Mouse (Mus musculus) T-helper 17 cell (primary cell): ENCODE measurements around the gene F2.

Source experiments
- in situ Hi-C, 2 experiments: fragments of 300-600 bp; cut with MboI, MseI; formaldehyde crosslinking; loops; 1 replicate in 1 of 2; 2 replicates in 1 of 2; pipeline ENCODE4 v1.15.1; 2025; ENCODE audit warnings: high pct_unique_total_duplicates in 2 of 2

The F2 gene

GRCm38 (mm10) chr2:91636229-91636628, at the start of gene F2:
TSS of gene F2 (minus strand) at chr2:91636414.
- in situ Hi-C loops = loop anchor here in 1 of 2 experiments (25.0 kb wide), 1 partner anchor 349 kb away; no protein-coding TSS in a partner anchor

DNA sequence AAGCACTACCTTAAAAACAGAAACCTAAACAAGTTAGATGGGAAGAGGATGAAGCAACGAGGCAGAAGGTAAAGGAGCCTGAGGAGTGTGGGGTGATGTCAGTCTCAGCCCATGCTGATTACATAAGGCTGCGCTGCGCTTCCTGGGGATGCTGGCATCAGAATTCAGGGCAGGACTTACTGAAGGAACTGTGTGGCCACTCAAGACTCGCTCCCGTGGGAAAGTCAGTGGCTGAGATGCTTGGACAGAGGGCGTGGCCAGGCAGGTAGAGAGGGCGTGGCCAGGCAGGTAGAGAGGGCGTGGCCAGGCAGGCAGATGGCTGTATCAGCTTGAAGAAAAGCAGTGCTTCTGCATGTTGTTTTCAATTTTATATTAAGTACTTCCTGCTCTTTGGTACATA, 47.7 kb upstream of the F2 start:
- in situ Hi-C loops = no loop called here

DNA sequence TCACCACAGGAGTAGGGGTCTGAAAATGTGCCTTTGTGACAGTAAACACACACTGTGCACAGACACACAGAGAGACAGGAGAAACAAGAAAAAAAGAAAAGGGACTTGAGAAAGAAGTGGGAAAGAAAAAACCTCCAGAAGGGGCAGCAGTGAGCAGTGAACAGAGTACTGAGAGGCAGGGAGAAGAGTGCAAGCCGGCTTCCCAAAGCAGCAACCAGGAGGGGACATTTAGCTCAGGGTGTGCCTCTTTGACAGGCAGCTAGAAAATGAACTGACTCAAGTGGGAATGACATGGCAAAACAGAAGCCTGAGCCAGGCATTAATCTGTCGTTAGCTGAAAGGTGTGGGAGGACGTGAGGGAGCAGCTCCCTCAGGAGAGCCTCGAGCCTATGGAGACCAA, 46.6 kb upstream of the F2 start:
- in situ Hi-C loops = no loop called here

DNA sequence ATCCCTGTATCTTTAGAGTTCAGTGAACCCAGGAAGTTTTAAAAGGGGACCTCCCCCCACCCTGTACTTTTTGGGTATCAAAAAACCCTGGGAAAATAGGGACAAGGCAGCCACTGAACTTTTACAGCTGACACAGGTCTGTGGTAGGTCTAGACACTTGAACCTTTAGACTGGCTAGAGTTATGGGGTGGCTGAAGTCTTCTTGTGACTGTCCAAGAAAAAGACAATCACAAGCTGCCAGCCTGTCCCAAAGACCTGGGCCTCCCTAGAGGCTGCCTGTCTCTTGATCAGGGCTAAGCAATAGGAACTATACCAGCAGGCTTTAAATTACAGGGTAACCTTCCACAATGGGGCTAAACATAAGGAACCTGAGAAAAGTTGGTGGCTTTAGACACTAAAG, 40.7 kb upstream of the F2 start:
- in situ Hi-C loops = no loop called here

DNA sequence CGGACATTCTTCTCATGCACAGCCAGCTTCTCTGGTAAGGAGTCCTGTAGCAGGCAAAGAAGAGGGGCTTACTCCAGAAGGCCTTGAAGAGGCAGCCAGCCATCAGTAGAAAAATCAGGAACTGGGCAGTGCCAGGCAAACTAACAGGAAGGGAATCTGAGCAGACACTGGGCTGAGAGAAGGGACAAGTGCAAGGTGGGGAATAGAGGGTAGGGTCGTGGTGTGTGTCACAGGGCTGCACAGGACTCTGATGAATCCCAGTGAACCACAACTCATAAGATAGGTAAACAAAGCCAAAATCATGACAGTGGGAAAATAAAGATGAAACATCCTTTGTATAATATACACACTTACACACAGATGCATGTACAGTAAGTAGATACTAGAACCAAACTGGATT, 40.2 kb upstream of the F2 start:
- in situ Hi-C loops = no loop called here

DNA sequence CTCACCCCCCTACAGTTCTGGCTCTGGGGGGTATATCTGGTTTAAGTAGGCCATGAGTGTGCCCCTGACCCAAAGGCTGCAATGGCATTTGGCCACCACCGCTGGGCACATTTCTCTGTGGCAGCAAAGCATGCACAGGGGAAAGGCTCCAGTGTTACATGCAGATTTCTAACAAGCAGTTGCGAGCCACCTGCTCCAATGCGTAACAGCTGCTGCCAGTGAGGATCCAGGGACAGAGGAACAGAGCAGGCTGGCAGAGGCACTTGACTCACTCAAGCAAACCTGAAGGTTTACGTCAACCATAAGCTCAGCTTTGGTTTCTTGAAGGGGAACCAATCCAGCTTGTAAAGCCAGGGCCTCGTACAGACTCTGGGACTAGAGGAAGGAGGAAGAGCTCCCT, 38.7 kb upstream of the F2 start:
- in situ Hi-C loops = loop anchor here in 1 of 2 experiments (25.0 kb wide), 1 partner anchor 1237 kb away; the partner anchor contains the start of gene Syt13

DNA sequence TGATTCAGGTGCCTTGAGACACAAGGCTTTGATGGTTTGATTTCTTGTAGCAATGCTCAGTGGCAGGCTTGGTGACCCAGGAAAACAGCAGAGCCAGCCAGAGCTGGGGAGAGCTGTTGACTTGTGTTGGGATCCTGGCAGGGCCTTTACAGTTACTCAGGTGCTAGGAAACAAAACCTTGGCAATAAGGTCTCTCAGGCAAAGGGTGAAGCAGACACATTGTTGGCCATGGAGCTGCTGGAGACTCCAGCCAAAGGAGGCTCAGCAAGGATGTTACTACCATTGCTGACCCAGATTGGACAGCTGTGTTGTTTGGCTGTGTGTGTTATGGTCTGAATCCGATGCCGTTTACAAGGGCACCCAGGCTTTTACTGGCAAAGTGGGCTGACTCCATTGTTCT, 37.4 kb upstream of the F2 start:
- in situ Hi-C loops = loop anchor here in 1 of 2 experiments (25.0 kb wide), 1 partner anchor 1239 kb away; the partner anchor contains the start of gene Syt13

- in situ Hi-C loops = loop anchor here in 1 of 2 experiments (25.0 kb wide), 1 partner anchor 1242 kb away; the partner anchor contains the start of gene Syt13
These were observed 33.8 kb upstream of the F2 start for GRCm38 (mm10) chr2:91670038-91670437.

DNA sequence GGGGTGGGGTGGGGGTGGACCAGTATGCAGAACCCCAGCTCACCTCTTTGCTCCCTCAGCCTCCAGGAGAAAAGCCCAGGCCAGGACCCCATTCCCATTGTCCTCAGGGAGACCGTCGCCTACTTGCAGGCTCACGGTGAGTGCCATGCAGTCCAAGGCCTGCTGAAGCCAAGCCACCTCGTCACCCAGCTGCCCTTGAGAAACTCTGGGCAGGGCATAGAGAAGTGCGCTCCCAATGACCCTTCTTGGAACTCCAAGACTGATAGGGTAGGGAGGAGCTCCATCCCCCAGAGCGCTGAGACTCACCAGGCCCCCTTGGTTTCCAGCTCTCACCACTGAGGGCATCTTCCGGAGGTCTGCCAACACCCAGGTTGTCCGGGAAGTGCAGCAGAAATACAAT, 33.1 kb upstream of the F2 start:
- in situ Hi-C loops = loop anchor here in 1 of 2 experiments (25.0 kb wide), 1 partner anchor 1243 kb away; the partner anchor contains the start of gene Syt13

DNA sequence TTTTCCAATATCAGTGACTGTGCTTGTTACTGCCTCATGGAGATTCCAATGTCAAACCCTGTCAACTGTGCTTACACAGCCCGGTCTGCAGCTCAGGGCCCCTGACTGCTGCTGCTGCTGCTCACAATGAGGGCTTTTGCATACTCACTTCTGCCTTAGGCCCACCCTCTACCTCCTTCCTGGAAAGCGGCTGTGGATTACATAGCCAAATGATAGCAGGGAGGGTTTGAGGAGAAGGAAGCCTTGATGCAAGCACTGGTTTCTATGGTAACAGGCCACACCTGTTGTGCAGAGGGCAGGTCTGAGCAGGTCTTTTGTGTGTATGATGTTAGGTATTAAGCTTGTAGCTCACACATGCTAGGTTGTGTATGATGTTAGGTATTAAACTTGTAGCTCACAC, 31.5 kb upstream of the F2 start:
- in situ Hi-C loops = loop anchor here in 1 of 2 experiments (25.0 kb wide), 1 partner anchor 1245 kb away; the partner anchor contains the start of gene Syt13

GRCm38 (mm10) chr2:91666386-91666910, 30.2 kb upstream of the F2 start:
- in situ Hi-C loops = loop anchor here in 1 of 2 experiments (25.0 kb wide), 1 partner anchor 1246 kb away; the partner anchor contains the start of gene Syt13

DNA sequence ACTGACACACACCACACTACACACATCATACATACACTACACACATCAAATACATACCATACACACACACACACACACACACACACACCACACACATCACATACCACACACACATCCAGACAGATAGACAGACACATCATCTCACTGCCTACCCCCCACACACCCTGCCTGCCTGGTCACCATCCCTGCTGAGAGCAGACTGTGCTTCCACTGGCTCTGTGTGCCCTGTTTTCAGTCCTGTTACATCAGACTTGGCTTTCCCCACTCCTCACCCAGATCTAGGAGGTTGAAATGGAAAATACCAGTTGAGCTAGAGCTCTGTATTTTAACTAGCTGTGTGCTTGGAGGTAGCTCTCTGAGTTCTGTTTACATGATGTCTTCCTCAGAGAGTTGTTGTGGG, 28.6 kb upstream of the F2 start:
- in situ Hi-C loops = loop anchor here in 1 of 2 experiments (25.0 kb wide), 1 partner anchor 1248 kb away; the partner anchor contains the start of gene Syt13

DNA sequence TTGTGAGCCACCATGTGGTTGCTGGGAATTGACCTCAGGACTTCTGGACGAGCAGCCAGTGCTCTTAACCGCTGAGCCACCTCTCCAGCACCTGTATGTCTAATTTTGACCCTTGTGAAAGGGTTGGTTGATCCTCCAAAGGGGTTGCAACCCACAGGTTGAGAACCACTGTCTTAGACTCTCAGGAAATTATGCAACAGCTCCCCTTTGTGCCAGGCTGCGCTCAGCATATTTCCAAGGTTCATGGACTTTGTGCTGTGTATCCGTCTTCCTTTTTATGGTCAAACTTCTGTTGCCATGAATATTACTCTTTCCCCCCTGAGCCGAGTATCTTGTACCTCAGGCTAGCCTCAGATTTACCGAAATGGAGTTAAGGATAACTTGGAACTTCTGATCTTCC, 24.8 kb upstream of the F2 start:
- in situ Hi-C loops = loop anchor here in 1 of 2 experiments (25.0 kb wide), 1 partner anchor 1251 kb away; the partner anchor contains the start of gene Syt13

DNA sequence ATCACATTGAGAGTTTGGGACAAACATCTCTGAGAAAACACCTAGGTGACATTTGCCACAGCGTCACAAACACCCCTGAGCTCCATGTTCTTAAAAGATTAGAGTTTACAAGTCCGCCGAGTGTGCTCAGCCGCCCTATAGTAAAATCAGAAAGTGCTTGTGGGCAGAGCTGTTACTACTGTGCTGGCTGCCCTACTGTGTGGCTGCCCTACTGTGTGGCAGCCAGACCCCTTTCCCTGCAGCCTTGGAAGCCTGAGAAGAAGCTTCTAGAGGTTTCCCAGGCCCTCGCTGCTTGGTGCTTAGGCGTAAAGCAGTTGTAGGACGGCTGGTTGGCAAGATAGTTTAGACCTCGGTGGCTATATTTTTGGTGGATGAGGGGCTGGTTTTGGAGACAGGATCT, 23.4 kb upstream of the F2 start:
- in situ Hi-C loops = loop anchor here in 1 of 2 experiments (25.0 kb wide), 1 partner anchor 1253 kb away; the partner anchor contains the start of gene Syt13

DNA sequence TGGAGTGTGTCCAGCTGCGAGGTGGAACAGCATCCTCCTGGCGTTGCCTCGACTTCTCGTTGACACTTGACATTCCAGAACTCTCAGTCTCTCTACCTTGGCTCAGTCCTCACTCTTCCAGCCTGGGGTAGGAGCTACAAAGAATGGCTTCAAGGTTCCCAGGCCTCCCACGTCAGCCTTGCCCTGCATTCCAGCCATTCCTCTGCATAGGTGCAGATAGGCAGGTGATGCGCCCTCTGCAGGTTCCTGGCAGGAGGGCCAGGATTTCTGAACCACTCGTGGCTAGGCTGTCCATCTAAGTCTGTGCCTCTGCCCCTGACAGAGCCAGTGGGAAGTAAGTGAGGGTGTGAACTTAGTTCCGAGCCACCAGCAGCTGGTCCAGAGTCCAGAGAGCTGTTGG, 20.6 kb upstream of the F2 start:
- in situ Hi-C loops = loop anchor here in 1 of 2 experiments (25.0 kb wide), 1 partner anchor 1256 kb away; the partner anchor contains the start of gene Syt13

DNA sequence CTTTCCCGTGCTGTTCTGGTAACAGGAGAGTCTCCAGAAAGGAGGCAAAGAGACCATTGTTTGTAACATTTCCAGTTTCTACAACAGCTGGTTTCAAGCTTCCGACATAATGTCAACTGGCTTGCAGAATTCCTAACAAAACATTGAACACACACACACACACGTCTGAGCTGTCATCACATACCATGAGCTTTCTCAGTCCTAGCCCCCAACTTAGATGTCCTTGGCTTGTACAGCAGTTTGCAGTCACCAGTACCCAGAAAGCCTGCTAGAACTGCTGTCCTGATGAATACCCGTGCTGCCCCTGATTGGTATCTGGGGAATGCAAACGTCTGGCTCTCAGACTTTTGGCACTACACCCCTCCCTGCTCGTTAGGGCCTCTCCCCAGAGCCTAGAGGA, 19.6 kb upstream of the F2 start:
- in situ Hi-C loops = loop anchor here in 1 of 2 experiments (25.0 kb wide), 1 partner anchor 1256 kb away; the partner anchor contains the start of gene Syt13

GRCm38 (mm10) chr2:91655388-91655787, 19.2 kb upstream of the F2 start:
- in situ Hi-C loops = loop anchor here in 1 of 2 experiments (25.0 kb wide), 1 partner anchor 1257 kb away; the partner anchor contains the start of gene Syt13

DNA sequence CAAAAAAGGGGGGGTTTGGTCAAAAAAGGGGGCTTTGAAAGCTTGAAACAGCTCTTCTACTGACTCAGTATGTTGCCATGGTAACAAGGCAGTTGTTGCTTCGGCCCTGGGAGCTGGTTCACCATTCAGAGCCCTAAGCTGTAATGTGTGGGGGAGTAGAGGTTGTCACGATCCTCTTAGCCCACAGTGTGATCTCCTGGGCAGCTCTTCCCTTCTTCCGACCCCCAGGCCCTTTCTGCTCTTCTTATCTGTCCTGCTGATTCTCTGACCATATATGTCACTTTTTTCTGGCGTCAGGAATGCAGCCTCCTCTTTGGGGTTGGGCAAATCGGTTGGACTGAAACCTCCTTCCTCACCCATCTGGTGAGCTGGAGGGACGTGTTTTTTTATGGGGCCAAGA, 16.6 kb upstream of the F2 start:
- in situ Hi-C loops = loop anchor here in 1 of 2 experiments (25.0 kb wide), 1 partner anchor 1259 kb away; the partner anchor contains the start of gene Syt13

- in situ Hi-C loops = loop anchor here in 1 of 2 experiments (25.0 kb wide), 1 partner anchor 1261 kb away; the partner anchor contains the start of gene Syt13
These were observed 15.4 kb upstream of the F2 start for GRCm38 (mm10) chr2:91651458-91652258.

DNA sequence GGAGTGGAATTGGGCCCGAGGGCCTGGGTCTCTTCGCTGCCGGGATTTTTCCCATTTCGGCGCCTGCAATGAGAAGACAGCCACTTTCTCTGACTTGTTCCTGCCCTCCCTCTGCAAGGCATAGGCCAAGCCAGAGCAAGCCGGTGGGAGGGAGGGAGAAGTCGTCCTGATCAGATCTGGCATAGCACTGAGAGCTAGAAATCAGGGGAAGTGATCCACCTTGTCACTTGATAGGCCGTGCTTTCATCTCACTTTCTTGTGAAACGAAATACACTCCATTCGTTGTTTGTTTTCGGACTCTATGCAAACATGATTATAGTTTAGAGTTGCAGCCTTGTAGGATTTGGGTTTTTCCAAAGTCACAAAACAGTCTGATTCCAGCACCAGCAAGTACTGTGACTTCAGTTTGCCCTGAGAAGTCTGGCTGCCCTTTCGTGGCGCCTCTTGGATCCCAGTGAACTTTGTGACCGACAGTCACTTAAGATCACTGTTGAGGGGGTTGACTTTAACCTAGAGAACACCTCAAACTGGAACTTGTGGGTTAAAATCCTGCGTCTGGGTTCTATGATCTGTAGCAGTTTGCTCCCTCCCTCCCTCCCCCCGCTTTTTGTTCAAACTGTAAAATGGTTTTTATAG, 14.3 kb upstream of the F2 start:
- in situ Hi-C loops = loop anchor here in 1 of 2 experiments (25.0 kb wide), 1 partner anchor 1262 kb away; the partner anchor contains the start of gene Syt13
